Mouse (Mus musculus) kidney, embryonic 16.5 days (tissue): Measurements from ENCODE around the gene Glrx3. TPM values are rescaled to one million over a fixed set of nuclear protein-coding genes. Genes with fewer than 3 reads are reported as not detected.

Source experiments
- ATAC-seq: fragments of 200-750 bp; cut with Nextera tagmentation; 2 replicates; pipeline ENCODE4 v1.8.0; 2017; ENCODE audit warnings: moderate TSS enrichment; ENCODE audit not compliant: low FRiP score, low TSS enrichment
- H3K27ac ChIP-seq: fragments of 300-500 bp; sonication (generic); 2 replicates; pipeline ENCODE4 v1.5.1; 2014; ENCODE audit warnings: low read length
- H3K27me3 ChIP-seq: fragments of 300-500 bp; sonication (generic); 2 replicates; pipeline ENCODE4 v1.6.1; 2014; ENCODE audit warnings: low read length, control low read depth, mixed read lengths; ENCODE audit not compliant: insufficient read depth
- H3K36me3 ChIP-seq: fragments of 300-500 bp; sonication (generic); 2 replicates; pipeline ENCODE4 v1.6.1; 2014; ENCODE audit warnings: low read length, control low read depth, mixed read lengths; ENCODE audit not compliant: insufficient read depth
- H3K4me1 ChIP-seq: fragments of 300-500 bp; sonication (generic); 2 replicates; pipeline ENCODE4 v1.6.1; 2014; ENCODE audit warnings: low read length, control low read depth, mixed read lengths; ENCODE audit not compliant: insufficient read depth
- H3K4me2 ChIP-seq: fragments of 300-500 bp; sonication (generic); replicated peaks from 2 replicates; pipeline ENCODE4 v1.6.1; 2014; ENCODE audit warnings: low read depth, low read length
- H3K4me3 ChIP-seq: fragments of 300-500 bp; sonication (generic); 2 replicates; pipeline ENCODE4 v1.5.1; 2014; ENCODE audit warnings: mild to moderate bottlenecking, low read length
- H3K9ac ChIP-seq: fragments of 300-500 bp; sonication (generic); replicated peaks from 2 replicates; pipeline ENCODE4 v1.6.1; 2014; ENCODE audit warnings: low read length
- H3K9me3 ChIP-seq: fragments of 300-500 bp; sonication (generic); 2 replicates; pipeline ENCODE4 v1.6.1; 2016; ENCODE audit warnings: low read length, control low read depth
- WGBS: fragments of 180-500 bp; shearing (Covaris S2); extraction: QIAGEN DNeasy Blood & Tissue Kit; methylation state at CpG from one replicate; pipeline ENCODE4 v1.1.7; 2014; 5-methylcytosine and 5-hydroxymethylcytosine counted together
- polyA plus RNA-seq: library from polyadenylated mRNA; unstranded; fragments of >200 nt; fragmentation: Nextera tagmentation; extraction: Ambion mirVana; gene quantifications from 2 replicates; pipeline ENCODE4 v1.2.1, GENCODE M21; 2015

Glrx3 gene
- polyA plus RNA-seq, 1 experiment from 2014 or later: 247 TPM

DNA sequence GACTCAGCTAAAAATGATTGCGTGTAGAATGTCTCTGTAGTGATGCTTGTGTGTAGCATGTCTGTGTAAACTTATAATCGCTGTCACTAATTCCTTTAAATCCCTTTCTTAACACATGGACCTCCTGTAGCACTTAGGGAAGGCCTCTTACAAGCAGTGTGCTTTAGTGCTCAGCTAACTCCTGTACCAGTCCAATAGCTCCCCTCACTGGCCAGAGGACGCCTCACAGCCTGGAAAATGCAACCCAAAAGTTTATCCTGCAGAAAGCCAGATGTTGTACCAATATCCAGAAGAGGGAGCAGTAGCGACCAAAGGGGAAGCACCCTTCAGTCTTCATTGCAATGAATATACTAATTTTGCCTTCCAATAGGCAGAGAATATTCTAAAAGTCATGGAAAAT, 30.8 kb downstream of the Glrx3 start:
- 82% methylated on average over 4 of the region's 4 CpGs for WGBS
- no peaks in the 10 kb centered on the region for H3K4me1 ChIP-seq

DNA sequence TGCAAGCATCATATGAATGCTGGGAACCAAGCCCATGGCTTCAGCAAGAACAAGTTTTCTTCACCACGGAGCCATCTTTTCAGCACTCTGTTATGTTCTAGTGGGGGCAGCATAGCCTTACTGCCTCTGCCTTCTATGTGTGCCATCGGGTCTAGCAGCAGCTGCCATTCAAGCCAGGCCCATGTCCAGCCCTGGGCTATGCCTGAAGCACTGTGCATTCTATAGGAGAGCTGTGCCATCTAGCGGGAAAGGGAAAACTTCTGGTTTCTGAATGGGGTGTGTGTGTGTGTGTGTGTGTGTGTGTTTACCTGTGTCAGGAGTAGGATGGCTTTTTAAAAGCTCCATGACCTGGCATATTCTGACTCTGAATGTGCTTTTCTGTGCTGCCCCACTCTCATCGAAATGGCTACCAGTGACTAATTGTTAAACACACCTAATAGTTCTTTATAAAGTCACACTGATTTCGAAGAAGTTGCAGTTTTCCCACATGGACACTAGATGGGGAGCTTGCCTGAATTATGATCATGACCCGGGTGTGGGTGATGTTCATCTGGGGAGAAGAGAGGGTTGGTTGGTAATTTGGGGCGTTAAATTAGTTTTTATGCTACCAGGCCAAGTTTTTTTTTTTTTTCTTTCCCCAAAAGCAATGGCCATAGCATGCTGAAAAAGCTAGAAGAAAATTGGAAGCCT, 34.2 kb downstream of the Glrx3 start:
- Histone ChIP-seq H3K4me2 (no peak overlapping the region), H3K27ac (no peak overlapping the region), H3K4me1 (no peaks in the 10 kb centered on the region), H3K27me3 (no peaks in the 10 kb centered on the region), H3K9ac (no peak overlapping the region), H3K4me3 (no peak overlapping the region), H3K9me3 (no peaks in the 10 kb centered on the region), H3K36me3 (peaks cover 16% of the 10 kb centered on the region)
- WGBS: 56% methylated on average over 7 of the region's 7 CpGs
- ATAC-seq: 0 out of 2 replicates have a peak, but pooled peaks have one; percentile 63

More for the DNA sequence above, 30.8 kb downstream of the Glrx3 start:
- H3K4me2 ChIP-seq: no peak overlapping the region
- no peak overlapping the region for H3K9ac ChIP-seq
- no peak overlapping the region for H3K4me3 ChIP-seq
- H3K36me3 ChIP-seq: peaks cover 31% of the 10 kb centered on the region
- no peak overlapping the region for H3K27ac ChIP-seq
- no peaks in the 10 kb centered on the region for H3K9me3 ChIP-seq
- no peaks in the 10 kb centered on the region for H3K27me3 ChIP-seq
- ATAC-seq: no peak

DNA sequence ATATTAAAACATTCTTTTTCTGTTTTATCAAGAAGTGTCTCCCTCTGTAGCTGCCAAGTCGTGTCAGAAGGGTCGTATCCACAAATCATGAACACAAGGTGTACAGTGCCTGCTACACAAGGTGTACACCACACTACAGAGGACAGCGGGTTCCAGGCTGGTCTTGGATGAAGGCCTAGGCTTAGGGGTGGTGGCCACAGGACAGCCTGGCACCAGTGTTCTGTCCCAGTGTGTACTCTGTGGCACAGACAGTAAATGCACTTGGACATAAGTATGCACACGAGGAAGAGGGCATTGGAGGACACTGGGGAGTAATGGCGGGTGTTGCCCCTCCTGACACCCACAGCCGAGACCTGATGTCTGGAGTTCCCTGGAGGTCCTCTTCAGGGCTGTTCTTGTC, 34.7 kb downstream of the Glrx3 start:
- ATAC-seq: peak; percentile 59; the same call in 1 of the 2 replicates
- Histone ChIP-seq H3K4me3 (no peak overlapping the region), H3K27me3 (no peaks in the 10 kb centered on the region), H3K9me3 (no peaks in the 10 kb centered on the region), H3K4me2 (no peak overlapping the region), H3K9ac (no peak overlapping the region), H3K36me3 (peaks cover 13% of the 10 kb centered on the region), H3K4me1 (no peaks in the 10 kb centered on the region), H3K27ac (no peak overlapping the region)
- WGBS: 78% methylated on average over 6 of the region's 6 CpGs

DNA sequence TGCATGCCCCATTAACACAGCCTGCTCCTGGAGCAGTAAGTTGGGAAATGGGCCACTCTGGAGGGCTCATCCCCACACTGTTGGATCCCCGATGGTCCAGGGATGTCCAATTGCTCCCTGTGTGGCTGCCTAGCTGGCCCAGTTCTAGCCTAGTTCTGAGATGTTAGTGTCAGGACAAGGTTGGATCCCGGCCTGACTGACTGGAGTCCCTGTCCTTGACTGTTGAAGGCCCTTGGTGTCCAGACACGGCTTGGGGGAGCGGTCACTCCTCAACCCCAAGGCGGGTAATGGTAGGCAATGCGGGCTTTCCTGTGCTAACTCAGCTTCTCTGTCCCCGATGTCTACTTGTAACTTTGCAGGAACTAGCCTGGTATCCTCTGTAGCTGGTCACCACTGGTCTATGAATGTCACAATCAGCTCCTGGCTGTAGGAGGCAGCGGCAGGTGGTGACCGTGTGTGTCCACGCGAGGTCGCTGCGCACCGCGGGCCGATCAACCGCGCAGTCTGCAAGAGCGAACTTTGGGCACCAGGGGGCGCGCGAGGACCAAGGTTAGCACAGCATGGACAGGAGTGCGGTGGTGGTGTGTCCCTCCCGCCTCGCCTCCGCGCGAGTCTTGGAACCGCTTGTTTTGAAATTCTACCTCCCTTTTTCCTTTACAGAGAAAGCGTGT, 40.7 kb downstream of the Glrx3 start:
- H3K27ac ChIP-seq: no peak overlapping the region
- WGBS: 15% methylated on average over 30 of the region's 30 CpGs
- peak; percentile 91 for ATAC-seq
- H3K9me3 ChIP-seq: no peaks in the 10 kb centered on the region
- no peaks in the 10 kb centered on the region for H3K27me3 ChIP-seq
- H3K4me2 ChIP-seq: peak overlapping the region; percentile 46
- H3K36me3 ChIP-seq: no peaks in the 10 kb centered on the region
- no peak overlapping the region for H3K4me3 ChIP-seq
- no peaks in the 10 kb centered on the region for H3K4me1 ChIP-seq
- H3K9ac ChIP-seq: no peak overlapping the region

DNA sequence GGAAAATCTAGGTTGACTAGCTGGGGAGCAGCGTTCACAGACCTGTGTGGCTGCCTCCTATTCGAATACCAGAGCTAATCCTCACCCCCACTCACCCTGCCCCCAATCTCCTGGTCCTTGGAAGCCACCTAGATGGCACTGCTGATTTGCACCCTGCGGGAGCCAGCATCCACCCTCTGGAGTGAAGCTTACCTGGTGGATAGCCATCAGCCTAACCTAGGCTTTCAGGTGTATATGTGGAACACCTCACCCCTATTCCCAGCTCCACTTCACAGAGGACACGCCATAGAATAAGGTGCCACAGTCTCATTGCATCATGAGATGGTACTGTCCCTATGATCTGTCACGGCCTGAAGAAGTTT, 41.2 kb downstream of the Glrx3 start:
- Histone ChIP-seq H3K36me3 (no peaks in the 10 kb centered on the region), H3K9me3 (no peaks in the 10 kb centered on the region), H3K9ac (no peak overlapping the region), H3K27me3 (no peaks in the 10 kb centered on the region), H3K4me1 (no peaks in the 10 kb centered on the region), H3K4me2 (peak overlapping the region; percentile 46), H3K27ac (no peak overlapping the region), H3K4me3 (no peak overlapping the region)
- peak; percentile 62; the same call in 1 of the 2 replicates for ATAC-seq
- WGBS: 30% methylated on average over 5 of the region's 5 CpGs

DNA sequence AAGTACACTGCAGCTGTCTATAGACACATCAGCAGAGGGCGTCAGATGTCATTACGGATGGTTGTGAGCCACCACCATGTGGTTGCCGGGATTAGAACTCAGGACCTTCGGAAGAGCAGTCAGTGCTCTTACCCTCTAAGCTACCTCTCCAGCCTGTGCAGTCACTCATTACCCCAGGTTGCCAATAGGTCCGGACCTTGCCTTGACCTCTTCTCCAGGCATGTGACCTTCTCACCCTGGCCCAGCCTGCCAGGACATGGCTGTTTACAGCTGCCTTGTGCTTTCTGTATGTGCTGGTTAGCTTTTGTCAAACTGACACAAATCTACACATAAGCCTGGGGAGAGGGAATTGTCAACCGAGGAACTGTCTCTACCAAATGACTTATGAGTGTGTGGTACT, 43.4 kb downstream of the Glrx3 start:
- Histone ChIP-seq H3K4me3 (no peak overlapping the region), H3K27ac (no peak overlapping the region), H3K4me2 (no peak overlapping the region), H3K9me3 (no peaks in the 10 kb centered on the region), H3K9ac (no peak overlapping the region), H3K27me3 (no peaks in the 10 kb centered on the region), H3K4me1 (no peaks in the 10 kb centered on the region), H3K36me3 (no peaks in the 10 kb centered on the region)
- no peak for ATAC-seq
- 74% methylated on average over 6 of the region's 6 CpGs for WGBS

DNA sequence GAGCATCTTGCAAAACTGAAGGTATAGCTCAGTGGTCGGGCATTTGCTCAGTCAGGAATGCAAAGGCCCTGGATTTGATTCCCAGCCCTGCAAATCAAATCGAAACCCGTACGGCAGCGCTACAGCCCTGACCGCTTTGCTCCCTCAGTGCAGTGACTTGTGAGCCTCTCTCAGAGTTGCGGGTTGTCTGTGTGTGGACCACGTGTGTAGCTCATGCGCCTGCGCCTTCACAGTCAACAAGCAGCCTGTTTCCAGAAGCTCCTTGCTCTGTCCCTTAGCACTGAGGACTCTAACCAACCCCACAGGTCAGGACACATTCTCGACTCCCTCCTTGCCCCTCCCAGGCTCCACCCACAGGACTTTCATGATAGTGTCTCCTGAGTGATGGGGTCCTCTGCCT, 46.6 kb downstream of the Glrx3 start:
- Histone ChIP-seq H3K27ac (no peak overlapping the region), H3K9ac (no peak overlapping the region), H3K4me3 (no peak overlapping the region), H3K4me1 (no peaks in the 10 kb centered on the region), H3K27me3 (no peaks in the 10 kb centered on the region), H3K9me3 (no peaks in the 10 kb centered on the region), H3K36me3 (no peaks in the 10 kb centered on the region), H3K4me2 (no peak overlapping the region)
- no peak for ATAC-seq
- 85% methylated on average over 11 of the region's 11 CpGs for WGBS

DNA sequence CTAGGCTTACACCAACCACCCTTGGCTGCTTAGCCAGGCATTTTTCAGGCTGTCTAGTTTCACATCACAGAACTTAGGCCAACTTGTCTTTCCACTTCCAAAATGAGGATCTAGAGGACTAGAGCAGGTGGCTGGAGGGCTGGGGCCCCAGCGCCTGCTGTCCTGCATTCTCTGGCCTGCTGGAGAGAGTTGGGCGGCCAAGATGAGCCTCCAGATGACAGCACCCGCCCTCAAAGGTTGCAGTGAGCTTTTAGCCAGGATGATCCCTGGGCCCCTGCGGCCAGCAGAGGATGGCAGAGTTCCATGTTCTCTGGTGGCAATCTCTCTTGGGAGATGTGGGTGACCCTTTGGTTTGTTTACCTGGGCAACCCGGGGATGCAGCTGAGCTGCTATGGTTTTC, 51.0 kb downstream of the Glrx3 start:
- Histone ChIP-seq H3K36me3 (no peaks in the 10 kb centered on the region), H3K27me3 (no peaks in the 10 kb centered on the region), H3K4me2 (no peak overlapping the region), H3K9me3 (no peaks in the 10 kb centered on the region), H3K4me3 (no peak overlapping the region), H3K9ac (no peak overlapping the region), H3K27ac (no peak overlapping the region), H3K4me1 (no peaks in the 10 kb centered on the region)
- 76% methylated on average over 5 of the region's 5 CpGs for WGBS
- no peak for ATAC-seq

DNA sequence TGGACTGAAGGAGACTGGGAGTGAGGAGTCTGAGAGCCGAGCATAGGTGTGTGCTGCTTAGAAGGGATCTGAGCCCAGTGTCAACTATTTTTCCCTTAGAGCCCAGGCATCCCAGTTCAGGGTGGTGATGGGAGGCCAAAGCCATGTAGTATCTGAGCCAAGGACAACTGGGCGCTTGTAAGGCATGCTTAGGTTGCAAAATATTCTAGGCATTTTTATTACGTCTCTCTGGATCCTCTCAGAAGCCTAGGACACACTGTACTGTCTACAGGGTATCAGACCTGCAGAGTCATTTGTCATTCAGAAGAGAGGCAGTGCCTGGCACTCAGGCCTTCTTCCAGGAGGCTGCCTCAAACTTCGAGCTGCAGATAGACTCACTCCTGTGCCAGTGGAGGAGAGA, 53.3 kb downstream of the Glrx3 start:
- 60% methylated on average over 4 of the region's 4 CpGs for WGBS
- Histone ChIP-seq H3K4me2 (no peak overlapping the region), H3K4me1 (no peaks in the 10 kb centered on the region), H3K27me3 (no peaks in the 10 kb centered on the region), H3K27ac (no peak overlapping the region), H3K4me3 (no peak overlapping the region), H3K9me3 (no peaks in the 10 kb centered on the region), H3K9ac (no peak overlapping the region), H3K36me3 (no peaks in the 10 kb centered on the region)
- no peak for ATAC-seq

DNA sequence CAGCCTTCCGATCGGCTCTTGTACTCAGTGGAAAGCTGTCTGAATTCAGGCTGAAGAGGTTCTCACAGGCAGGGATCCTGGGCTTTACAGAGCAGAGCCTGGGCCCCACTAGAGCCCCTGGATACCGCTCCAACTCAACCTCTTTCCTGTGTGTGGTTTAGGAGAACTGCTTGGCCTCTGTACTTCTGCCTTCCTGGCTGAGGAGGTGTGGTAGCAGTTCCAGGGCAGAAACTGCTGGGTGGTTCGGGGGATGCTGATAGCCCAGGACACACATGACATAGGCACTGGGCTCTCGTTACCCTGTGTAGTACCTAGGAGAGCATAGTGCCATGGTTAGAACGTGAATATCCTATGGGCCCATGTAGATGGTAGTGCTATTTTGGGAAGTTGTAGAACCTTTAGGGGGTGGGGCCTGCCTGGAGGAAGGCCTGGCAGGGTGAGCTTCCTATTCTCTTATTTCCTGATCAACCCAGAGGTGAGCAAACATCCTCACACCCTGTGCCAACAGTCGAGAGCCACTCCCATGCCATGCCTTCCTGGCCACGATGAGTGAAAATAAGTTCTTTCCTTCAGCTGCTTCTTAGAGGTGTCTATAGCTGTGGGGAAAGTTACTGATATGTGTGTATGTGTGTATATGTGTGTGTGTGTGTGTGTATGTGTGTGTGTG, 55.0 kb downstream of the Glrx3 start:
- Histone ChIP-seq H3K4me1 (no peaks in the 10 kb centered on the region), H3K4me3 (no peak overlapping the region), H3K36me3 (no peaks in the 10 kb centered on the region), H3K27me3 (no peaks in the 10 kb centered on the region), H3K9ac (no peak overlapping the region), H3K9me3 (no peaks in the 10 kb centered on the region), H3K4me2 (no peak overlapping the region), H3K27ac (no peak overlapping the region)
- 79% methylated on average over 8 of the region's 8 CpGs for WGBS
- no peak for ATAC-seq
